Comparison of ENCODE assay signal across 9 mouse cellular contexts in genomic region chr11:4803951-4804350, GRCm38 (mm10). TPM values are rescaled to one million over a fixed set of nuclear protein-coding genes. Genes with fewer than 3 reads are reported as not detected.
DNase-seq lines count a peak whose midpoint lies in the region; ATAC-seq and TF ChIP-seq lines count a peak whose summit lies in the region.
"Had no signal": no experiment of that assay in that cellular context is flagged by ENCODE, and none has a peak within 500 bp of the region (broad histone marks: within the 10 kb centered on the region; RNA-seq: fewer than 3 reads in every experiment).

No protein-coding gene starts in this region.

- intact Hi-C loops in left cerebral cortex, postnatal 10 days (cut with DNase I), result no loop called here

- peak; percentile 69 to 72 for TF ChIP-seq EP300 in MEL (IDR thresholded peaks at IDR 0.05; ENCODE audit: low read depth in 1 of 2, low read length in 2 of 2)

- TF ChIP-seq RAD21 in MEL (IDR thresholded peaks at IDR 0.05; ENCODE audit: low read depth, low read length), result no peak

- no peaks in the 10 kb centered on the region for H3K27me3 ChIP-seq in kidney, postnatal 0 days (ENCODE audit: insufficient read depth, low read length)
- no peaks in the 10 kb centered on the region for H3K27me3 ChIP-seq in kidney, embryonic 14.5 days (ENCODE audit: control insufficient read depth, insufficient read depth, low read length)
- H3K27me3 ChIP-seq in MEL (ENCODE audit: control insufficient read depth in 1 of 2, insufficient read depth in 2 of 2, low read length in 2 of 2), result no peaks in the 10 kb centered on the region
- H3K27me3 ChIP-seq in embryonic facial prominence, embryonic 15.5 days, result no peaks in the 10 kb centered on the region

- DNase-seq in kidney, postnatal 0 days (ENCODE audit: low spot score), result peak; percentile 46
- DNase-seq in MEL (ENCODE audit: low read depth, low spot score), result peak; percentile 91
- peak; percentile 29 for DNase-seq in skeletal muscle tissue, adult 2 months (ENCODE audit: low read depth, low spot score)
- no peak for DNase-seq in spleen, adult 12 weeks (ENCODE audit: low spot score)
- no peak for DNase-seq in left cerebral cortex, postnatal 10 days (ENCODE audit: extremely low spot score in 1 of 2, low spot score in 2 of 2)
- DNase-seq: cerebellum, adult 18-20 months; kidney, adult 18-20 months had no signal

- no peak for TF ChIP-seq POLR2A in MEL (IDR thresholded peaks at IDR 0.05; ENCODE audit: control insufficient read depth in 1 of 2, insufficient read depth in 1 of 2, low read depth in 1 of 2, low read length in 2 of 2, poor library complexity in 1 of 2)

- H3K4me2 ChIP-seq in kidney, postnatal 0 days (ENCODE audit: low read length), result no peak overlapping the region
- no peak overlapping the region for H3K4me2 ChIP-seq in kidney, embryonic 14.5 days (replicated peaks; ENCODE audit: low read depth, low read length)
- no peak overlapping the region for H3K4me2 ChIP-seq in embryonic facial prominence, embryonic 15.5 days (replicated peaks)

- TF ChIP-seq CTCF in kidney, postnatal 0 days (IDR thresholded peaks at IDR 0.05; ENCODE audit: low read depth), result no peak
- no peak for TF ChIP-seq CTCF in MEL (IDR thresholded peaks at IDR 0.05 in 2 of 3, conservative IDR thresholded peaks at IDR 0.05 in 1 of 3; ENCODE audit: control insufficient read depth in 1 of 3, insufficient read depth in 1 of 3, low read depth in 2 of 3, low read length in 3 of 3, poor library complexity in 1 of 3, severe bottlenecking in 1 of 3)

- H3K9me3 ChIP-seq in kidney, postnatal 0 days (replicated peaks; ENCODE audit: low read length), result no peaks in the 10 kb centered on the region
- no peaks in the 10 kb centered on the region for H3K9me3 ChIP-seq in kidney, embryonic 14.5 days (ENCODE audit: control insufficient read depth, low read length)
- H3K9me3 ChIP-seq in MEL (replicated peaks; ENCODE audit: insufficient read depth, low read length), result no peaks in the 10 kb centered on the region
- H3K9me3 ChIP-seq in embryonic facial prominence, embryonic 15.5 days (replicated peaks), result no peaks in the 10 kb centered on the region

- 37% methylated on average over 7 of the region's 7 CpGs for WGBS in kidney, postnatal 0 days
- WGBS in kidney, embryonic 14.5 days, result 36% methylated on average over 7 of the region's 7 CpGs
- 30% methylated on average over 7 of the region's 7 CpGs for WGBS in embryonic facial prominence, embryonic 15.5 days

- no peak overlapping the region for H3K27ac ChIP-seq in kidney, postnatal 0 days
- H3K27ac ChIP-seq in kidney, embryonic 14.5 days (ENCODE audit: low read depth, low read length), result no peak overlapping the region
- peak overlapping the region; percentile 47 for H3K27ac ChIP-seq in MEL (ENCODE audit: control insufficient read depth, low read depth, low read length)
- peak overlapping the region; percentile 61; the same call in 1 of the 2 replicates for H3K27ac ChIP-seq in embryonic facial prominence, embryonic 15.5 days (replicated peaks)

- no peak overlapping the region for H3K4me3 ChIP-seq in kidney, postnatal 0 days (replicated peaks; ENCODE audit: low read depth, low read length)
- H3K4me3 ChIP-seq in kidney, embryonic 14.5 days (ENCODE audit: low read length), result no peak overlapping the region
- H3K4me3 ChIP-seq in MEL (ENCODE audit: control insufficient read depth in 1 of 2, insufficient read depth in 1 of 2, low read depth in 2 of 2, low read length in 2 of 2), result no peak overlapping the region
- H3K4me3 ChIP-seq in embryonic facial prominence, embryonic 15.5 days (replicated peaks), result no peak overlapping the region

- ATAC-seq in kidney, postnatal 0 days (replicated peaks; ENCODE audit: low FRiP score, low read depth), result no peak
- ATAC-seq in kidney, embryonic 14.5 days (ENCODE audit: low FRiP score, low TSS enrichment), result no peak
- no peak for ATAC-seq in embryonic facial prominence, embryonic 15.5 days (ENCODE audit: insufficient number of reproducible peaks, low FRiP score, low TSS enrichment, low read depth)

- H3K79me2 ChIP-seq in MEL (ENCODE audit: control insufficient read depth, insufficient read depth, low read length, poor library complexity), result no peaks in the 10 kb centered on the region

- peaks cover 5% of the 10 kb centered on the region for H3K36me3 ChIP-seq in kidney, postnatal 0 days (ENCODE audit: insufficient read depth, low read length)
- peaks cover 22% of the 10 kb centered on the region for H3K36me3 ChIP-seq in kidney, embryonic 14.5 days (ENCODE audit: control insufficient read depth, insufficient read depth, low read length)
- peaks cover 9 to 25% of the 10 kb centered on the region in 2 experiments for H3K36me3 ChIP-seq in MEL (ENCODE audit: control insufficient read depth in 1 of 2, insufficient read depth in 2 of 2, low read length in 2 of 2)
- H3K36me3 ChIP-seq in embryonic facial prominence, embryonic 15.5 days, result peaks cover 31% of the 10 kb centered on the region

- no peak overlapping the region for H3K9ac ChIP-seq in kidney, postnatal 0 days (ENCODE audit: low read depth, low read length)
- H3K9ac ChIP-seq in kidney, embryonic 14.5 days (ENCODE audit: low read depth, low read length), result no peak overlapping the region
- H3K9ac ChIP-seq in MEL (ENCODE audit: control insufficient read depth, low read depth, low read length, poor library complexity, severe bottlenecking), result no peak overlapping the region
- H3K9ac ChIP-seq in embryonic facial prominence, embryonic 15.5 days, result no peak overlapping the region

- no peaks in the 10 kb centered on the region for H3K4me1 ChIP-seq in kidney, postnatal 0 days (replicated peaks; ENCODE audit: insufficient read depth, low read length)
- 0 out of 2 replicates have a peak, but pooled peaks cover 5% of the 10 kb centered on the region for H3K4me1 ChIP-seq in kidney, embryonic 14.5 days (ENCODE audit: control insufficient read depth, insufficient read depth, low read length)
- peaks cover 14 to 16% of the 10 kb centered on the region in 2 experiments for H3K4me1 ChIP-seq in MEL (ENCODE audit: control insufficient read depth in 1 of 2, insufficient read depth in 2 of 2, low read length in 2 of 2)
- H3K4me1 ChIP-seq in embryonic facial prominence, embryonic 15.5 days, result peaks cover 8% of the 10 kb centered on the region

TF ChIP-seq in MEL, 35 proteins besides CTCF, POLR2A, EP300 and RAD21:
- no peak for TF ChIP-seq NELFE (IDR thresholded peaks at IDR 0.05; ENCODE audit: low read depth, low read length)
- no peak for TF ChIP-seq KAT2A (conservative IDR thresholded peaks at IDR 0.05; ENCODE audit: low read depth, low read length)
- TF ChIP-seq NRF1 (IDR thresholded peaks at IDR 0.05; ENCODE audit: insufficient read depth, low read depth, low read length, poor library complexity, severe bottlenecking), result peak; percentile 63
- no peak for TF ChIP-seq MEF2A (IDR thresholded peaks at IDR 0.05; ENCODE audit: extremely low read depth, insufficient replicate concordance, low read depth, low read length, poor library complexity, severe bottlenecking)
- TF ChIP-seq USF2 (IDR thresholded peaks at IDR 0.05; ENCODE audit: borderline replicate concordance in 1 of 2, insufficient read depth in 1 of 2, low read depth in 1 of 2, low read length in 2 of 2), result no peak
- TF ChIP-seq ETS1 (IDR thresholded peaks at IDR 0.05; ENCODE audit: low read depth, low read length), result peak; percentile 54; the same call in 1 of the 2 replicates
- no peak; the same call in 1 of the 2 replicates for TF ChIP-seq MXI1 (IDR thresholded peaks at IDR 0.05; ENCODE audit: low read depth, low read length)
- no peak for TF ChIP-seq CHD1 (IDR thresholded peaks at IDR 0.05; ENCODE audit: low read depth, low read length)
- TF ChIP-seq TBP (IDR thresholded peaks at IDR 0.05; ENCODE audit: low read depth, low read length), result peak; percentile 54; the same call in 1 of the 2 replicates
- no peak for TF ChIP-seq JUND (IDR thresholded peaks at IDR 0.05; ENCODE audit: low read depth, low read length)
- peak; percentile 92 for TF ChIP-seq MAX (IDR thresholded peaks at IDR 0.05; ENCODE audit: low read length)
- no peak for TF ChIP-seq E2F4 (IDR thresholded peaks at IDR 0.05; ENCODE audit: borderline replicate concordance, low read depth, low read length)
- TF ChIP-seq HCFC1 (IDR thresholded peaks at IDR 0.05; ENCODE audit: low read depth, low read length), result no peak
- peak; percentile 90 for TF ChIP-seq GATA1 (IDR thresholded peaks at IDR 0.05; ENCODE audit: low read depth, low read length)
- peak; percentile 64; the same call in 1 of the 2 replicates for TF ChIP-seq ELF1 (IDR thresholded peaks at IDR 0.05; ENCODE audit: low read depth, low read length)
- TF ChIP-seq SIN3A (IDR thresholded peaks at IDR 0.05; ENCODE audit: low read length), result peak; percentile 74; the same call in 1 of the 2 replicates

RNA-seq across cellular contexts. Expression of gene Nf2, which starts 45.4 kb away (rescaled TPM):
- 33.3 and 35.6 TPM in 2 replicates for polyA plus RNA-seq in kidney, postnatal 0 days (2015; fragmentation: Nextera tagmentation; extraction: Ambion mirVana)
- polyA plus RNA-seq in kidney, embryonic 14.5 days (2014; fragmentation: Nextera tagmentation; extraction: Ambion mirVana), result 21.6 and 48.1 TPM in 2 replicates
- 70.3 and 73.6 TPM in 2 replicates for total RNA-seq in MEL (2012; rRNA removed)
- polyA plus RNA-seq in MEL (2012; ENCODE audit: insufficient read depth in 1 of 2, insufficient read length in 2 of 2, low read depth in 1 of 2, low replicate concordance in 2 of 2, missing spikeins in 1 of 2), result 100 to 1,000 TPM in 1 of 2 experiments, 10 to 100 TPM in 1; 95.6 to 246 TPM
- polyA plus RNA-seq in embryonic facial prominence, embryonic 15.5 days (2015; fragmentation: Nextera tagmentation; extraction: Ambion mirVana), result 47.1 and 50.7 TPM in 2 replicates
- 100 to 1,000 TPM; 130 to 131 TPM for total RNA-seq in left cerebral cortex, postnatal 10 days (2021)

RNA-seq across cellular contexts. Expression of gene Cabp7, which starts 57.4 kb away (rescaled TPM):
- polyA plus RNA-seq in kidney, postnatal 0 days (2015; fragmentation: Nextera tagmentation; extraction: Ambion mirVana), result 0.08 and 0.09 TPM in 2 replicates
- 0.13 TPM in 1 of 2 replicates, not detected in the other for polyA plus RNA-seq in kidney, embryonic 14.5 days (2014; fragmentation: Nextera tagmentation; extraction: Ambion mirVana)
- total RNA-seq in MEL (2012; rRNA removed), result 0.23 TPM in 2 replicates
- polyA plus RNA-seq in MEL (2012; ENCODE audit: insufficient read depth in 1 of 2, insufficient read length in 2 of 2, low read depth in 1 of 2, low replicate concordance in 2 of 2, missing spikeins in 1 of 2), result not detected
- 0.09 and 0.28 TPM in 2 replicates for polyA plus RNA-seq in embryonic facial prominence, embryonic 15.5 days (2015; fragmentation: Nextera tagmentation; extraction: Ambion mirVana)
- 1 to 10 TPM; 4.5 to 5.5 TPM for total RNA-seq in left cerebral cortex, postnatal 10 days (2021)

Comparison
In these comparisons a context has a peak if more than half of its experiments do, and no peak if none do; other contexts are left out.
1. DNase-seq: peak in kidney, postnatal 0 days (single experiment), MEL (single experiment) and skeletal muscle tissue, adult 2 months (single experiment); none in spleen, adult 12 weeks (single experiment) and left cerebral cortex, postnatal 10 days (0 of 2).
2. H3K27ac ChIP-seq: peak in MEL (single experiment) and embryonic facial prominence, embryonic 15.5 days (single experiment); none in kidney, postnatal 0 days (single experiment) and kidney, embryonic 14.5 days (single experiment).